Mouse (Mus musculus): ENCODE measurements at regions not wholly inside any gene's neighbourhood (a gene's known extent, or its start where the extent isn't known, plus 50 kb on each side); places are given as distances from the start of the nearest gene placed in this dataset.
A peak's percentile ranks its signal among the peaks of the same experiment; 100 is the strongest.

- DNase-seq (ENCODE audit: low read depth, low spot score): no peak
These were observed 177.3 kb upstream of the Arl4c start for GRCm38 (mm10) chr1:88879367-88879766.

GRCm38 (mm10) chr1:88891041-88891440, 179.2 kb upstream of the Sh3bp4 start:
- DNase-seq (ENCODE audit: low read depth, low spot score): no peak

DNA sequence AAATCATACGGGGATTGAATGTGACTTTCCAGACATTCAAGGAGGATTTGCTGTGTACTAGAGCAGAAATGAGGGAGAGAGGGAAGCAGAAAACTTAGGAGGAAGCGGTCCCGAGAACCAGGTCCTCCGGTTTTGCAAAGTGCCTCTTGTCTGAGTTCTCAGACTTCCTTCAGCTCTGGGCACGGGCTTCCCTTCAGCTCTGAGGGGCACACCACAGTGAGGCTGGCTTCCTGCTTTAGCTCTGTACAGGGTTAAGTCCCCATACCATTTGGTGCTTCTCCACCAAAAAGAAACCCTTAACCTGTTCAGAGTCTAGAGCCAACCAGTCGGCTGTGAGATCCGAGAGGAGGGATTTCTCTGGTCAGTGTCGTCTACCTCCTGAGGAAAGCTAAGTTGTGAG, 167.8 kb upstream of the Sh3bp4 start:
- DNase-seq (ENCODE audit: low read depth, low spot score): no peak

GRCm38 (mm10) chr1:88907766-88908463, 162.3 kb upstream of the Sh3bp4 start:
- no peak for DNase-seq (ENCODE audit: low read depth, low spot score)

- peak; percentile 29 for DNase-seq (ENCODE audit: low read depth, low spot score)
These were observed 161.5 kb upstream of the Sh3bp4 start for GRCm38 (mm10) chr1:88908683-88909082.

DNA sequence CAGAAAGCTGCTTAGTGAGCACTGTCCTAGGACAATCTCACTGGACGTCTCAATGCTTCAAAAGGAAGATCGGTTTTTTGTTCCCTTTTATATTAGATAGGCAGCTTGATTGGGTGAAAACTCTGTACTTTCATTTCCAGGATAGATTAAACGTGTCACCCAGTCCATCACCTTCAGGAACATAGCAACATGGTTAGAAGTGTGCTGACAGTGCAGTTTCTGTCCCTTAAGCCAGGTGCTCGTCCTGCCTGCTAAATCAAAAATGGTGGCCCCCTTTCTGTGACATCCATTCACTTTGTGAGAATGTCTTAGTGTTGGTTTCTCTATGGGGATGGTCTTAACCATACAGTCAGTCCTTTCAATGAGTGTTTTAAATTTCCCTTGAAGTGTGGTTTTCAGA, 160.9 kb upstream of the Sh3bp4 start:
- DNase-seq (ENCODE audit: low read depth, low spot score): no peak

DNA sequence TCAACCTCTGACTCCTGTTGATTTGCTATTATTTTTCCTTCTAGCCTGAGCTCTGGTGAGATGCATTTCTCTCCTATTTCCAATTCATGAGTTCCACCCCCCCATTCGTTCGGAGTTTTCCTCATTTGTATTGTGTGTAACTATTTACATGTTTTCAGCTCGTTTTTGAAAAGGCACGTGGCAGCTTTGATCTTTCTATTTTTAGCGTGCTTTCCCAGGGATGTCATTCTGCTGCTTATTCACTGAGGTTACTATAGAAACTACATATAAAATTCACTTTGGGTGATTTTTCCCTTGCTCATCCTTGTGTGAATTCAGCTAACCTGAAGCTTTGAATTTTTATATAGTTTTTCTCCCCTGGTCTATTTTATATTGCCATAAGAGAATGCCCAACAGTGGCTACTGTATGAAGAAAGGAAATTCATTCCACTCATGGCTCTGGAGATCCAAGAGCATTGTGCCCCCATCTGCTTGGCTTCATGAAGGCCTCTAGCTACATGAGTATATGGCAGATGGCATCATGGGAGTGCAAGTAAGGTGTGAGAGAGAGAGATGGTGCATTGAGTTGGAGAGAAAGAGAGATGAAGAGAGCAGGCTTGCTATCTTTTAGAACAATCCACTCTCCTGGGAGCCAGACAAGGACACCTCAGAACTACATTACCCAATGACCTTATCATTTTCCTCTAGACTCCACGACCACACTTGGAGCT, 160.2 kb upstream of the Sh3bp4 start:
- DNase-seq (ENCODE audit: low read depth, low spot score): no peak

DNA sequence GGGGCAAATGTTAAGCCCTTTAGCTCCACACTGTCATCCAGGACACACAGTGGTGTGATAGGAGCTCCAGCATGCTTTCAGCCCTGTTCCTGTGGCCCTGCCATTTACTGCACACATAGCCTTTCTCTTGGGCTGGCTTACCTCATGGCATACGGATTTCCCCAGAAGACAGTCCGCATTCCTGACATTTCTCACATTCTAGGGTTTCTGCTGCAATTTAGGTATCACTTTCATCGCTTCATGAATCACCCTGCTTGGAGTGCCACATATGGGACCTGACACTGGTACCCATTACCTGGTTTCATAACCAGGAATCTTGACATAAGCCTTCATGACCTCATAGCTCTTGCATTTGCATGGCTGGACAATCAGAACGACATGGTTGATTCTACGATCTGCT, 158.5 kb upstream of the Sh3bp4 start:
- DNase-seq (ENCODE audit: low read depth, low spot score): peak; percentile 62

DNA sequence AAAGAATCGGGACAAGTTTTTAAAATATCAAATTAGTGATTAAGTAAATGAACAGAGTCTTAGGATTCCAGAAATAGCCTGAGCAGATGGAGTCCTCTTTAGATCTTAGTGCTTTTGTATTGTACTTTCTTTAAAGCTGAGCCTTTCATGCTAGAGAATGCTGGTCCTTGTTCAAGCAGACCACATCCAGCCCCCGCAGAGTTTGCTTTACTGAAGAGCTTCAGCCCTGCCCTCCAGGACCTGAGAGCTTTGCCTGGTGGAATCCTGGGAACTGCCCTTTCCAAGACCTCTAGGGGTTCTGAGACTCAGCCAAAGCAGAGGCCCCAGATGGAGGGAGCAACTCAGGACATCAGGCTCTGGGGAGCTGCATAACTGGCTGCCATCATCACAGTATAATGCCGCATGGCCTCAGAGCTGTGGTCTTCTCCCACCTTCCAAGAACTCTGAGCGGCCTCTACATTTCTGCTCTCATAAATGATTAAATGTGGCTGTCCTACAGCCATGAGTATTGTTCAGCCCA, 153.6 kb upstream of the Sh3bp4 start:
- no peak for DNase-seq (ENCODE audit: low read depth, low spot score)

- DNase-seq (ENCODE audit: low read depth, low spot score): no peak
These were observed 148.8 kb upstream of the Sh3bp4 start for GRCm38 (mm10) chr1:88921401-88921800.

DNA sequence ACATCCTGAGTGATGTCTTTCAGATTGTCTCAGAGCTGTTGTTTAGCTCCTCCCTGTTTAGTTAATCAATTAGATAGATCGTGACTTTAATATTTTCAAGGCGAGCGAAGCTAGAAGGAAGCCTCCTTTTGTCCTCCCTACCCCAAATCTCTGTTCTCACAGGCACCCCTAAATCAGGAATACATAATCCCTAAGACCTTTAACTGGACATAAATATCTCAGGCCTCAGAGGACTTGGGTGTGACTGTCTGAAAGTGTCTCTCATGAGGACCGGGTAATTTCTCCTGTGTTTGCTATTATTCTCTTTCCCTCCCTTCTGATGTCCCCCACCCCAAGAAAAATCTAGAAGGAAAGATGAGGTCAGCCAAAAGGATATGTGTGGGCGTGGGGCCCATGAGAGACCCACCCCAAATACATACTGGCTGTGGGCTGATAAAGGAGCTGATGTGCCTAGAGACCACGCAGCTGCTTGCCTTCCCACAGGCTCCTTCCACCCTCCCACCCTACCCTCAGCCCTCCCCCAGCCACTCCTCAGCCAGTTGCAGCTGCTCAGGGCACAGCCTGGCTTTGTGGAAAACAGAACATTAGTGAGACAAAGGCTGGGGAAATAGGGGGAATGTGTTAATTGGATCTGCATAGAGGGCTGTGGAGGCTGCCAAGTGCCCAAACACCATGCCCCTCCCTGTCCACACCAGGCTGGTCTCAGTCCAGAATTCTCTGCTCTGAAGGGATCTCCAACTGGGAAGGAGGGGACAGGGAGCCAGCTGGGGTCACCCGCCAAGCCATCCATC, 146.2 kb upstream of the Sh3bp4 start:
- DNase-seq (ENCODE audit: low read depth, low spot score): peak; percentile 52

DNA sequence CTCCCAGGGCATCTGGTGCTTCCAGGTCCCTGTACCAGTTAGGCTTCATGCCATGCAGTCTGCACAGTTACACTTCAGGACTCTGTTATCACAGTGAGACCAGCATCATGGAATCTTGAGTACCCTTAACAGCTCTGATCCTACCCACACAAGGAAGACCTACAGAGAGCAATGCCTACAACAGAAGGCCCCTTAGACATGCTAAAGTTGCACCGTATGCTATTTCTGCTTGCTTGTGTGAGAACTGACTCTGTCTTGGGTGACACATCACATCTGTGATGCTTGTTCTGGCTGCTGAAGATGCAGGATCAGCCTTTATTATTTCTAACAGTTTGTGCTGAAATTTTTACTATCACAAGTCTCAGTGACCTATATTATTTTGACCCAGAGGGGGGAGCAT, 135.0 kb upstream of the Sh3bp4 start:
- no peak for DNase-seq (ENCODE audit: low read depth, low spot score)

DNA sequence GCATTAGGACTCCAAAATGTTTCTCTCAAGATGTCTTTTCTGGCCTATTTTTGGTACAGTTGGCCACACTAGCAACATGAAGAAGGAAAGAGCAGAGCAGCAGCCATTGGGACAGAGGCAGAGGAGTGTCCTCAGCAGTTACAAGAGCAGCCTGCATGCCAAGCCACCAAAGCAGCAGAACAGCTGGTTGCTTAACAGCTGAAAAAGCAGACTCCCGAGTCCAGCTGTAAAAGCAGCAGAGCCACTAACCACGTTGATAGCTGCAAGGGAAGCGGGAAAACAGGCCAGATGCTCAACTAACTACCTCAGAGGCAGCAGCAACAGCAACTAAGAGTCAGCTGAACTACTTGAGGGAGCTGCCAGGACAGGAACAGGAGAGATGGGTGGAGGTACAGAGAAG, 134.4 kb upstream of the Sh3bp4 start:
- no peak for DNase-seq (ENCODE audit: low read depth, low spot score)

GRCm38 (mm10) chr1:88937327-88937726, 132.9 kb upstream of the Sh3bp4 start:
- DNase-seq (ENCODE audit: low read depth, low spot score): peak; percentile 48

GRCm38 (mm10) chr1:88938458-88938857, 131.8 kb upstream of the Sh3bp4 start:
- no peak for DNase-seq (ENCODE audit: low read depth, low spot score)

DNA sequence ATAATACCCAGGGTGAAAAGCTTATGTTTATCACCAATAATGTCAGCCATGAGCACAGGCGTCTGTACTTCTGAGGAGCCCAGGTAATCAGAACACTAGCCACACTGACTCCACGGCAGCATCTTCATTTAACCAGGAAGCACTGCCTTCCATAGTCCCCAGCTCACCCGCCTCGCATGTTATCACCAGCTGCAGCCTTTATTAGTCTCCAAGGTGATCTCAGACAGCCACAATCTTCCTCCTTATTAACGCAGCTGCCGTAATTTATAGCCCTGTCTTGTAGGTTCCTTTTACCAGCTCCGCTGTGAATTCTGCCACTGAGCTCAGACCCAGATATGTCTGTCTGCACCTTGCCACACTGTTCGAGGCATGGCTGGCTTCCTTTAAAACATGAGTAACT, 127.2 kb upstream of the Sh3bp4 start:
- DNase-seq (ENCODE audit: low read depth, low spot score): no peak

- DNase-seq (ENCODE audit: low read depth, low spot score): no peak
These were observed 124.3 kb upstream of the Sh3bp4 start for GRCm38 (mm10) chr1:88945868-88946267.

- no peak for DNase-seq (ENCODE audit: low read depth, low spot score)
These were observed 123.8 kb upstream of the Sh3bp4 start for GRCm38 (mm10) chr1:88946374-88946773.

DNA sequence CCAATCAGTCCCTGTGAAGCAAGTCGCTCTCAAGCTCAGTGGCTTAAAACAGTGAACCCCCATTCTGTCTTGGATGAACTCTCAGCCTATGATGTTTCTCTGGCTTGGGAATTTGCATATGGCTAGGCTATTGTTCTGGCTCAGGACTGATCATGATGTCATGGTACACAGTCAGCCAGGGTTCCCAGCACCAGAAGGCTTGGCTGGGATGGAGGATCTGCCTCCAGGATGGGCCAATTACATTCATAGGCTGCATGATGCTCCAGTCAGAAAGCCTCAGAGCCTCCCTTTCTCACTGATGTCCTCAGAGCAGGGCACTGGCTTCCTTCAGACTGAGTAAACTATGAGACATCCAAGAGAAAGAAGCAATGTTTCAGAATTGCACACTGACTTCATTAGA, 120.3 kb upstream of the Sh3bp4 start:
- DNase-seq (ENCODE audit: low read depth, low spot score): no peak

- DNase-seq (ENCODE audit: low read depth, low spot score): no peak
These were observed 116.7 kb upstream of the Sh3bp4 start for GRCm38 (mm10) chr1:88953516-88953915.

DNA sequence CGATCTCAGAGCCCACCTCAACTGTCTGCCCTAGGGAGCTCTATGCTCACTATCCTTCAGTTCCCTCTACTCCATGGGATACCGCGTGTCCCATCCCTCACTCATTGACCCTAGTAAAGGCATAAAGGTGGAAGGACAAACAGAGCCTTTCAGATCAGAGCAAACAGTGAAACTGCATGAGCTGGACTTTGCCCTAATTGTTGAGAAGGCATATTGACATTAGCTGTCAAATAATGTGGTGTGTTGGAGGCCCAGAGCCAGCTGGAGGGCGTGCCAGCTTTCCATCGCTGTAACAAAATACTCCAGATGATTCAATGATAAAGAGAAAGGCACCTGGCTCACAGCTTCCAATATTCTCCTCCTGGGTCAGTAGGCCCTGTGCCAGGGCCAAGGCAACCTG, 115.4 kb upstream of the Sh3bp4 start:
- no peak for DNase-seq (ENCODE audit: low read depth, low spot score)

DNA sequence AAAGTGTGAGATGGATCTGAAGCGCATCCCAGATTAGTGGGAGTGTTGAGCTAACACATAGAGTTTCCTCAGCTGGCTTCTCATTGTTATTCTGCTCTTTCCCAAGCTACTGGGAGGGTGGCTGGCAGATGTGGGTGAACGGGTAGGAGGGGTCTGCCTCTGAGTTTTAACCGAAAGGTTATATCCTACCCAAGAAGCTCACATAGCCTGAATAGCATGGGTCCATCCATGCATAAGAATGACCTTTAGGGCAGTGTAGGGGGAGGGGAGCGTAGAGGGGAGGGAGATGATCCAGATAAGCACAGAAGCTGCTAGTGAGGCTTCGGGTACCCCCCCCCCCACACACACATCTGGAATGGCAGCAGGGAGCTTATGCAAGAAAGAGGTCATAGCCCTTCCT, 113.2 kb upstream of the Sh3bp4 start:
- DNase-seq (ENCODE audit: low read depth, low spot score): no peak

Data from mesoderm, embryonic 11.5 days (tissue).